Mouse (Mus musculus): Measurements from ENCODE around the gene H2-M11. TPM values are rescaled to one million over a fixed set of nuclear protein-coding genes. Genes with fewer than 3 reads are reported as not detected.

The H2-M11 gene
- total RNA-seq (2021), result not detected

DNA sequence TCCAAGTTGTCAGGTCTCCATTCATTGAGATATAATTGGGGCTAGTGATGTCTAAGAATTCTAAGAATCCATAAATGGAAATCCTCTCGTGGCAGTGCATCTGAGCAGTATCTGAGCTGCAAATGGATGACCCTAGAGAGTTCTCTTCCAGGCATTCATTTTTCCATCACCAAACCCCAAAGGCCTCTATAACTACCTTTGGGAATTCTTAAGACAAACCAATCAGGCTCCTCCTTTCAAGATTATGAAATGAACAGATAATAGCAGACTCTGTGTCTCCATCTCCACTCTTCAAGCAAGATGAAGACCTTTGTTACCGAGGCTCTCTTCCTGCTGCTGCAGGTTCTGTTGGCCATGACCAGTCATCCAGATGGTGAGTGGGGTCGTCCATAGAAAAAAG is at the start of gene H2-M11:
H2-M11 (plus strand) TSS at position 301 of the 400 bp plus-strand sequence.
- DNase-seq, result no peak
- intact Hi-C loops (cut with DNase I), result no loop called here

DNA sequence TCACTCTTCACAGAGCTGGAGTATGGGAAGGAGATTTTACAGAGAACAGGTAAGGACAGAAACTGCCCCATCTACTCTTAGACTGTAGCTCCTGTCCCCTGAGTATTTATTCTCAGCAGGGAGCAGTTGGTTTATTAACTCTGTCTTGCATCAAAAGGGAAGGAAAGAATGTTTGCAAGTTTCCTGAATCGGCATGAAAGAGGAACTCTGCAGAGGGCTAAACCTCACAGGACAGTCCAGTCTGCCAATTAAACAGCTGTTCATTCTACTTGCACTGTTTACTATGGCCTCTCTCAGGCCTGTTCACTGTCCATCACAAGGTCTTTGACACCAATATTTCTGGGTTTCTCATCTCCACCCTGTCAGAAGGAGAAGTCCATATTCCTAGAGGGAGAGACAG is 46.4 kb upstream of the H2-M11 start:
- intact Hi-C loops (cut with DNase I), result no loop called here

DNA sequence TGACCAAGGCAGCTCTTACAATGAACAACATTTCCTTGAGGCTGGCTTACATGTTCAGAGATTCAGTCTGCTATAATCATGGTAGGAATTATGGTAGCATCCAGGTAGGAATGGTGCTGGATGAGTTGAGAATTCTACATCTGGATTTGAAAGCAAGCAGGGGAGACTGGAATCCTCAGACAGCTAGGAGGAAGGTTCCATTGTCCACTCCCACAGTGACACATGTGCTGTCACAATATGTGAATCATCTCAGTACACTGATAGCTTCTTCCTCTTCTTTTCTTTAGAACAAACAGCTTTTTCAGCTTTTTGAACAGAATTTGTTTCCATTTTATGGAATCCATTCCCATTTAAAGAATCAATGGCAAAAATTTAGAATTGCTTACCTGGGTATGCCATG is 43.0 kb upstream of the H2-M11 start:
- DNase-seq, result no peak
- intact Hi-C loops (cut with DNase I), result no loop called here

More for the DNA sequence above, 46.4 kb upstream of the H2-M11 start:
- no peak for DNase-seq

Other genes starting within 250 kb of the H2-M11 start
- not detected for gene H2-M10.1, start 220.9 kb upstream of the H2-M11 start, total RNA-seq (2021)
- gene H2-M10.3, start 178.7 kb upstream of the H2-M11 start, total RNA-seq (2021), result not detected
- gene H2-M10.4, start 84.7 kb upstream of the H2-M11 start, total RNA-seq (2021), result not detected
- not detected for gene H2-M9, start 95.6 kb downstream of the H2-M11 start, total RNA-seq (2021)
- gene H2-M1, start 125.1 kb downstream of the H2-M11 start, total RNA-seq (2021), result not detected
- not detected for gene H2-M10.5, start 225.8 kb downstream of the H2-M11 start, total RNA-seq (2021)